Mouse (Mus musculus): ENCODE measurements around the gene Vps72.

The Vps72 gene

DNA sequence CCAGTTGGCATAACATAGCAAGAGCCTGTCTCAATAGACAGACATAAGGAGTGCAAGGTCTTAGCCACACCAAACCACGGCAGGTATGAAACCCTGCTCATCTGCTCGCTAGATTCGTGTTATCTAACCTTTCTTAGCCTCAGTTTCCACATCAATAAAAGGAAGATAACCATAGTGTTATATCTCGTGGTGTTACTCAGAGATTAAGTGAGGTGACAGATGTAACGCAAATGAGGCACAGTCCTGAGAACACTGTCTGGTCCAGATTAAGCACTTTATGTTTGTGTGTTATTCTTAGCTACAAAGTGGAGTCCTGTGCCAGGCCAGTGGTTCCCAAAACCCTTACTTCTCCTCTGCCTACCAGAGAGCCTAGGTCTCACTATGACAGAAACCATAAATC, 54.0 kb downstream of the Vps72 start:
- no peak for DNase-seq (ENCODE audit: low read depth, low spot score)

DNA sequence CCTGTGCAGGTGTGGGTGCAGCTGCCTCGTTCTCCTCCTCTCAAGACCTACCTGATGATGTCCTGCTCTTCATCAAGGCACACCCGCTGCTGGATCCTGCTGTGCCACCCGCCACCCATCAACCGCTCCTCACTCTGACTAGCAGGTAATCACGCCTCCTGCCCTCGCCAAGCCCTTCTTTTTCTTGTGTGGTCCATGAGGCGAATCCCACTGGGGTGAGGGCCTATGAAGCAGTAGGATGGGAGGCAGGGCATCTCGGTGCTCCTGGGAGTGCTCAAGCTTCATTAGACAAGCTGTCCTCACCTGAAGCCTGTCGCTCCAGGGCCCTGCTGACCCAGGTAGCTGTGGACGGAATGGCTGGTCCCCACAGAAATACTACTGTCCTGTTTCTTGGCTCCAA, 59.2 kb downstream of the Vps72 start:
- no peak for DNase-seq (ENCODE audit: low read depth, low spot score)

GRCm38 (mm10) chr3:95171105-95171504, 60.3 kb downstream of the Vps72 start:
- no peak for DNase-seq (ENCODE audit: low read depth, low spot score)
